Mouse (Mus musculus): ENCODE results near the gene Olfr398. TPM values are rescaled to one million over a fixed set of nuclear protein-coding genes. Genes with fewer than 3 reads are reported as not detected.

Gene Olfr398
- not detected for total RNA-seq (2021)
- long read RNA-seq, experiment 1 = 0 reads
- long read RNA-seq, experiment 2 = 0 reads

GRCm38 (mm10) chr11:73990307-73990706, at the start of gene Olfr398:
Gene Olfr398 (minus strand): TSS chr11:73990407.
- no peak for DNase-seq (ENCODE audit: low spot score)

GRCm38 (mm10) chr11:73993115-73993514, 2.9 kb upstream of the Olfr398 start:
- no peak for DNase-seq (ENCODE audit: low spot score)

DNA sequence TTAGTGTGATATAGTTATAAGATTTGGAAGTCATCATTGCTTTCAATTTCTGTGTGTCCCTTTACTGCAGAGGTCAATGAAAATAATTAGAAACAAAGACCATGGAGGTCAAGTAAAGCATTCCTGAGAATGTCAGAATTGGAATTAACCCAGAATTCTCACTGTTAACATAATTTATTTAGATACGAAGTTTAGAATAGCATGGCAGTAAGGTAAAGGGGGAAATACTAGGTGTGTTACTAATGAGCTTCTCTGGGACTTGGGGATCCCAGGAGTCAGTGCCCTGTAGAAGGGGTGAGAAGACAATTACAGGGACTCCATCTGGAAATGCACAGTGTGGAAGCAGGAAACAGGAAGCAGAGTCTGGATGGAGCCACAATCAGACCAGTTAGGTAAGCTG, 29.7 kb downstream of the Olfr398 start, which contains the start of gene Olfr397:
Gene Olfr397 (plus strand): TSS at position 301 of the 400 bp plus-strand sequence.
- DNase-seq (ENCODE audit: low spot score) = no peak

DNA sequence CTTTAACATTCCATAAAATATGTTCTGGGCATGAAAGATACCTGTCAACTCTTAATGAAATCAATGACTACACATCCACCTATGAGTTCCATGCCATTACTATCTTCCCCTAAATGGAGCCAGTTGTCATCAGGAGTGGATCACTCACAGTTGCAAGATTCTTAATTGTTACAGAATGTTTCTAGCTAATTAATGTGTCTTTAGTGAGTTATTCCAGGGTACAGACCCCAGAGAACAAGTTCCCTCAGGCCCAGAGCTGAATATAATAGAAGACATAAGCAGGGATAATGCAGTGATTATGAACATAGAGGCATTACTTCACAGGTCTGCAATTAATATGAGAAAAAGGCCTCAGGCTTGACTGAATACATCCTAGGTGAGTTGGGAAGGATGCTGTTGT, 53.8 kb downstream of the Olfr398 start, which contains the start of gene Olfr23:
Gene Olfr23 (plus strand): TSS at position 301 of the 400 bp plus-strand sequence.
- no peak for DNase-seq (ENCODE audit: low spot score)

Other genes with a start within 250 kb of the Olfr398 start
- not detected for gene Olfr389, start 209.7 kb downstream of the Olfr398 start, total RNA-seq (2021)
- gene Olfr390, start 207.4 kb downstream of the Olfr398 start, total RNA-seq (2021) = not detected
- gene Olfr391-ps, start 187.4 kb downstream of the Olfr398 start, total RNA-seq (2021) = not detected
- not detected for gene Olfr392, start 173.4 kb downstream of the Olfr398 start, total RNA-seq (2021)
- not detected for gene Olfr393, start 139.0 kb downstream of the Olfr398 start, total RNA-seq (2021)
- gene Olfr394, start 99.6 kb downstream of the Olfr398 start, total RNA-seq (2021) = not detected
- gene Olfr395, start 81.1 kb downstream of the Olfr398 start, total RNA-seq (2021) = not detected
- not detected for gene Olfr23, start 53.7 kb downstream of the Olfr398 start, total RNA-seq (2021)
- not detected for gene Olfr397, start 29.6 kb downstream of the Olfr398 start, total RNA-seq (2021)
- gene Olfr139, start 66.1 kb upstream of the Olfr398 start, total RNA-seq (2021) = not detected
- not detected for gene Olfr399, start 66.2 kb upstream of the Olfr398 start, total RNA-seq (2021)
- not detected for gene Zfp616, start 79.5 kb upstream of the Olfr398 start, total RNA-seq (2021)
- not detected for gene Olfr401, start 123.3 kb upstream of the Olfr398 start, total RNA-seq (2021)
- gene Olfr402, start 163.1 kb upstream of the Olfr398 start, total RNA-seq (2021) = not detected
- not detected for gene Olfr403, start 195.8 kb upstream of the Olfr398 start, total RNA-seq (2021)
- not detected for gene Olfr43, start 221.0 kb upstream of the Olfr398 start, total RNA-seq (2021)

All from gastrocnemius, adult 18-20 months (tissue).